Mouse (Mus musculus) lung, postnatal 4 days (tissue): Measurements from ENCODE around the gene Olfr412.

Experiments
- DNase-seq, 2 experiments: peaks; one replicate each; pipeline ENCODE4 v3.0.0; 2021

The Olfr412 gene

DNA sequence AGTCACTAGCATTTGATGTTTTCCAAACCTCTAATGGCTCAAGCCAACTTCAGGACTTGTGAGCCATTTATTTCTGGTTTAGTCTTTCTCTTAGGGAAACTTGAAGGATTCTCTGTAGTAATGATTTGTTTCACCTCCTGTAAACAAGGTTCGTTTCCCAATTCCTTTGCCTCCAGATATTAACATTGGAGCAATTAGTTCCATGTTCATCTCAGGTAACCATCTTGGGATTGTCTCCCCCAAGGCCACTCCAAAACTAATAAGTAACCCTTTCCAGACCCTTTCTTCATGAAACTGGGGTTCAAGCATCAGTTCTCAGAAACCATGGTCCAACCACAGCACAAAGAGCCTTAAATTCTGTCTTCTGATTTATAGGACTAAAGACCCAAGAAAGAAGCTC lies at the start of gene Olfr412:
Olfr412 (plus strand) TSS at position 301 of the 400 bp plus-strand sequence.
- DNase-seq: no peak

DNA sequence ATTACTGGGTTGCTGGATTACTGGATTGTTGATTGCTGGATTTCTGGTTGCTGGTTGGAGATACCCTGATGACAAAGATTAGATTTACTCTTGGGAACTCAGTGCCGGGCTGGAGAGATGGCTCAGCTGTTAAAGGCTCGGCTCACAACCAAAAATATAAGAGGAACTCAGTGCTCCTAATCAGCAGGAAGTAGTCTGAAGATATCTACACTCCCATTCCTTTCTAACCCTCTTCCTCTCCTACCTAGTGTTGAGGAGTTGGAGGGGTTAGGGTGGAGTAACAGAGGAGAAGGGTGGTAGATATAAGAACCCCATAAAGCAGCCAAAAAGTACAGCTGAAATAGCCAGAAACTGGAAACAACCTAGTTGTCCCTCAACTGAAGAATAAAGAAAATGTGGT lies 35.8 kb upstream of the Olfr412 start:
- DNase-seq: no peak

DNA sequence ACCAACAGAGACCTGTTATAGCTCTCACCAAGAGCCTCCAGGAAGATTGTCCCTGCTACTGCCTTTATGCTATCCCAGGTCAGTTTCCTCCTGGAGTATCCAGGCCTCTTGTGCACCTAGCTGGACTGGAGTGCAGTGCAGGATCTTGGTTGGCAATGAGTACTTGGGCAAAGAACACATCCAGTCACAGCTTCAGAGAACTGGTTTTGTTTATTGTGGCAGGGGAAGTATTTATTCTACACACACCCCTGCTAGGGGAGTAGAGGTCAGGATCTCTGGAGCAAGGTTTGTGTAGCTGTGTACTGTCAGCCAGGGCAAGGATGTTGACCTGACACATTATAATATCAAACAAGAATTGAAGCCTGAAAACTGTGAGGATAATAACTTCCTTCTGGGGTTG lies 33.1 kb upstream of the Olfr412 start:
- DNase-seq: no peak

DNA sequence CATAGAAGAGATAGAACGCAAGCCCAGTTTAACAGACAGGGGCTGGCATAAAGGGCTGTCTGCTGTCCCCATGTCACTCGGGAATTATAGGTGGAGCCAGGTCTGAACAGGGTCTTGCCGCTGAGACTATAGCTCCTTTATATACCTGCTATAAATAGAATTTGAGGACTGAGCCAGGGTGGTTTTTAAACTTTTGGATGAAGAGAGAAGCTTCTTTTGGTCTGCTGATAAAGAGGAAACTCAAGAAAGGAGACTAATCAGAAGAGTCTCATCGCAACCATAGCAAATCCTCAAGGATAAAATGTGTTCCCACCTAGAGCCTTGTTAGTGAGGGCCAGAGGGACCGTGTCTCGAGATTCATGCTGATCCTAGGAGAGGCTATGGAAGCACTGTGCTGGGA lies 23.9 kb upstream of the Olfr412 start, which contains the start of gene Olfr410:
Olfr410 (minus strand) TSS at position 101 of the 400 bp plus-strand sequence.
- DNase-seq: no peak

DNA sequence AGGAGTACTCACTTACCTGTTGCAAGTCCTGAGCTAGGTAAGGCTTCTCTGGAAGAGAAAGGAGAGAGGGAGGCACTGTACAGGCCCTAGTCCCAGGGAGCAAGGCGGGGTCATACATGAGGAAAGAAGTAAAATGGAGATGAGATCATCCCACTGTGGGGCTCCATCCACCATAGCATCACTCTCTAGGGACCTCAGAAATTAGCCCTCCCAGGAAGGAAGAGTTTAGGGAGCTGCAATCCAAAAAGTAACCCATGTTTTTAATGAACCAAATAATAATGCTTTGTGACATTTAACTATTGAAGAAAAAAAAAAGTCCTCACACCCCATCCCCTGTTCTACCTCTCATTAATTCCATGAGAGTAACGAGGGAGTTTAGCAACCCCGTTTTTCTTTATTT lies 9.3 kb upstream of the Olfr412 start, which contains the start of gene Olfr411:
Olfr411 (minus strand) TSS at position 101 of the 400 bp plus-strand sequence.
- DNase-seq: no peak

DNA sequence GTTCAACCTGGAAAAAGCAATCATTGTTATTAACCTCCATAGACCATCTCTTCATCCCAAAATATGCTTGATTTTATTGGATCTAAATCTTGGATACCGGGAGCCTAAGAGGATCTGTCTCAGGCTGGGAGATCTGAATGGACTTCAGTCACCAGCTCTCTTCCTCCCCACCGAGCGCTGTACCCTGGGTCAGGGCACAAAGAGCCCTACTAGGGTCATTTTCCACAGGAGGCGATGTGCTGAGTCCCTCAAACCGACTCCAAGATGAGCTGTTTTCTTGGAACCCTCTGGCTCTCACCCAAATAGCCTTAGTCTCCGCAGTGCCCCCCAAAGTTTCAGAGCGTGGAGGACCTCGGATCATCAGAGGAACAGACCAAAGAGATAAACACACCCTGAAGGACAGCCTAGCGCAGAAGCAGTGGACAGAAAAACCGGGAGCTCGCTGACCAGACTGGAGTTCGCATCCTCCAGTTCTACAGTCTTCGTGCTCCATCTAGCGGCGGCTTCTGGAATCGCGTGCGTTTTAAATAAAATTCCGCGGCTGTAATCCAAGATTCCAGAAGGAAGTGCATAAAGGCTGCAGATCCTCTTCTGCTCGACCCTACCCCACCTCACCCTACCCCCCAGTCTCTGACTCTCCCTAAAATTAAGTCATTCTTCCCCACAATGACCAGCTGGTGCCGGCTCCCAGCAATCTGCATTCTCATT lies 9.7 kb downstream of the Olfr412 start:
- peak; percentile 53 to 76 for DNase-seq

DNA sequence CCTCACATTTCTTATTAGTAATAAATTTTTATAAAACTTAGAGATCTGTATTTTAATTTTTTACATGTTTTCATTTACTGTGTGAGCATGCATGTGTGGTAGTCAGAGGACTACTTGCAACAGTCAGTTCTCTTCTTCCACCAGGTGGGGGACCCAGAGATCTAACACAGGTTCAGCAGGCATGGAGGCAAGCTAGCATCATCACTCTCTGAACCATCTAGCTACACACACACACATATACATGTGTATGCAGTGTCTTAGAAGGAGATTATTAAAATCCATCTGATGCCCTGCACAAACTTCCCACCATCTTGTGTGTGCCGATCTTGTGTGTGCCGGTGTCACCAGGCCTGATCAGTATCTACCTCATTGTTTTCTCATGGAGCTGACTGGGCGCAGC lies 15.0 kb downstream of the Olfr412 start:
- peak in 1 of 2 experiments; percentile 40 for DNase-seq

DNA sequence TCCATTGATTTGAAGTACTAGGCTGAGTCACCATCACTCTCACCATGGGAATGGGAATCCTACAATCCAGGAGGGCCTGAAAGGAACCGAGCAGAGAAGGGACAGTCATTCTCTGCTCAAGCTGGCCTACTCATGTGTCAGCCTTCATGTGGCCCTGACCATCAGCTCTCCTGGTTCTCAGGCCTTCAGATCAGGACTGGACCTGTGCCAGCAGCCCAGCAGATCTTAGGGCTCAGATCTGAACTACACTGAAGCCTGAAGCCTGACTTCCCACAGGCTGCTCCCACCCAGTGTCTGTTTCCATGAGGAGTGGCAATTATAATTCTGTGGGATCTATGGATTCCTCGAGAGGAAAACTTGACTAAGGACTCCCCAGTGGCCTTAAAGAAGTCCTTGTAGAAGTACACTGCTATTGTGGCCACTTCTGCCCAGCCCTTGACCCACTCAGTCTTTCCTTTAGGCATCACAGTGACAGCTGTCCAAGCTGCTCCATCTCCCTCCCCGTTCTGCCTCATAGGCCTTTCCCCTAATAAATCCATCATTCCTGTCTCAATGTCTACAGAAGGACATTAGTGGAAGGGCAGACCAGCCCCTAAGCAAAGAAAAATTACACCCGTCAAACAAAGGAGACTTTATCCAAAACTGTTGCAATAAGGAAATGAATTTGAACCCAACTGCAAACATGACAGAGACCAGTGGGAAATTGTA lies 17.5 kb downstream of the Olfr412 start:
- DNase-seq: no peak

DNA sequence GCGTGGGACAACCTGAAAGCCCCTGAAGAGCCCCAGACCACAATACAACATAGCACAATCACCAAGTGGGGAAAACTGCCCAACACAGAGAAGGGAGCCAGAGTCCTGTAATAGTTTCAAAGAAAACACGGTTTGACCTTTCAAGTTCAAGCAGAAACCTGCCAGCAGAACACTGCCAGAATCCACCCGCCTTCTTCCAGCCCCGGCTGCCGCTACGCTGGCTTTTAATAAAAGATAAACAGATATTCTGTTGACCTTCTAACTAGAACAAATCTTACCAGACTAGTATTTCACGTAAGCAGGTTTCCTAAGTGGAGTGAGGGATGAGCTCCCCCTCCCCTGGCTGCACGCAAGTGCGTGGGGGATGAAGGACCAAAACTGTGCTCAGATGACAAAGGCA lies 23.8 kb downstream of the Olfr412 start:
- DNase-seq: no peak

DNA sequence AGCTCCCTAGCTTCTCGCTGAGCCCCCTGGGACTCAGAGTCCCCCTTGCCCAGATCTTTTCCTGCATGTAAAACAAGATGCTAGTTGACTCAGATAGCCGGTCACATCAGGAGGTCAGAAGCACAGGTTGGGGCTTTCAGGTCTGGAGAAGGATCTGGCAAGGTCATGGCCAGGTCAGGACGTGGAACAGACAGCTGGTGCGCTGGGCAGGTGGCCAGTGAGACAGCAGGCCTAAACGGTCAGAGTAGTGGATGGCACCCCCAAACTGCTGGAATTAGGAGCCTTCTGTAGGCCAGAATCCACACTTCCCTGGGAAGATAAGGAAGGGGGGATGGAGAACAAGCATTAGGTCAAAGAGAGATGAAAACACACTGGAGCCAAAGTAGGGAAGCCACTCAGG lies 25.3 kb downstream of the Olfr412 start:
- no peak for DNase-seq

DNA sequence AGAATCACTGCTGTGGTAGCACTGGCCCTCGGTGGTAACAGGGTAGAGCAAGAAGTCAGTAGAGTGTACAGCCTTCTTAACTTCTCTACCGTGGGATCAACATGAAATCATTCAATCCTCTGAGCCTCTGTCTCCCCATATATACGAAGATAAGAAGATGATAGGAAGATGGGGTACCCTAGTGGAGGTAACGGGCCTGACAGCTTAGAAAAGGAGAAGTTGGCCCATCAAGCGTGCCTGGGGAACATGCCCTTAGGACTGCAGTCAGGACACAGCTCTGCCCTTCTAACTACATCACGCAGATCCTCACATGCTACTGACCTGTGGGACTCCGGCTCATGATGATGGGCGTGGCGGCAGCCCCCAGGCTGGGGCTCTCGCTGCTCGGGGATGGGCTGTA lies 30.0 kb downstream of the Olfr412 start:
- no peak for DNase-seq

DNA sequence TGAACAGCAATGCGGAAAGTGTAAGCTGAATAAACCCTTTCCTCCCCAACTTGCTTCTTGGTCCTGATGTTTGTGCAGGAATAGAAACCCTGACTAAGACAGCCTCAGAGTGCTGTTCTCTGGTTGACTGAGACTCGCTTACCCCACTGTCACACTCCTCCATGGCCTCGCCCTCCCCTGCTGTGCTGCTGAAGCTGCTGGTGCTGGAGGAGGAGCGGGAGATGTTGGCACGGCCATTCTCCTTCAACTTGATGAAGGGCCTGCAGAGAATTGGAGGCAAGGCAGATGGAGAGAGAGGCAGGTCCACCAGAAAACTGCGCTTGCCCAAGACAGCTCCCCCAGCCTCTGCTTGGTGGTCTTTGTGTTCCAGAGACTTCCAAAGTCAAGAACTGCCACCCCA lies 31.0 kb downstream of the Olfr412 start:
- DNase-seq: no peak

DNA sequence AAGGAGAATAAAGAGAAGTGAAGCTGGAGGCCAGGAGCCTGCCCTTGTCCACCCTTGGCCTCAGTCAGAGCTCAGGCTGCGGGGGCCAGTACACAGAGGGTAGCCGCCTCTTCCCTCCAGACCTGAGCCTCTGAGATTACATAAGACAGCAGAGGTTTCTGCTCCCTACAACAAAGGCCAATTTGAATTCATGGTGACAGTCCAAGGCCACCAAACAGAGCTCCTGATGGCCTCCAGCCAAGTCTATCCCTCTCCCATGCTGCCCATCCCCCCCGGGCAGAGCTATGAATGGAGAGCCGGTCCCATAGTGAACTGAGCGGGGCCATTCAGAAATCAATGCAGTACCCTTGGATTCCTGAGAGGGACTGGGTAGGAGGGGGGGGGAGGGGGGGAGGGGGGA lies 31.6 kb downstream of the Olfr412 start:
- DNase-seq: no peak

DNA sequence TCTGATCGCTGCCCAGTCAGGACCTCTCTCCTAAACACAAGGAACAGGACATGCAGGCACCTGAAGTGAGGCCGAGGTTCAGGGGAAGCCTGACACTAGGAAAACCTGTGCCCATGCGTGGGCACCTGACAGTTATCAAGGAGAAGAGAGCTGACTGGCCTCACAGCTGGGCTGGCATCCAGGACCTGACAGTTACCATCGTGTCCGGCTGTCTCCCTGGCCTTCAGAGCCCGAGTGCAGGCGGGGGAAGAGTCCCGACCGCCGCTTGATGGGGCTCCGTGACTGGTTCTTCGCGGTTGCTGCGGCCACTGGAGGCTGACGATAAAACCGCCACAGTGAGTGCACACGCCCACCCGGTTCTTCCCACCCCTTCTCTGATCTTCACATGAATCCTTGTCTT lies 33.7 kb downstream of the Olfr412 start:
- no peak for DNase-seq

DNA sequence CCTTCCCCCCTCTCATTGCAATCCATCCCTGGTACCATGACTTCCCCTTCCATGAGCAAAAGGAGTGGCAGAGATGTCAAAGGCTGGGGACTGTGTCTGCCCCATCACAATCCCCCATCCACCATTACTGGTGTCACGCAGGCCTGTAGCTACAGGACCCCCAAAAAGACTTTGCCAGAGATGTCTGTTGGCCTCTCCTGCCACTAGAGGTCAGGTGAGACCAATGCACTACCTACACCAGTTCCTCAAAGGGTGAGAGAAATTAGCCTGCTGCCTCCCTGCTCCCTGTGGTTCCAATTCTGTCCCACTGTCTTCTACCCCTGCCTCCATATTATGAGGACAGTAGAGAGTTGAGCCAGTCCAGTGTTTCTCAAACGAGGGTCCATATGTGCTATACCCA lies 40.3 kb downstream of the Olfr412 start:
- DNase-seq: peak in 1 of 2 experiments; percentile 12

DNA sequence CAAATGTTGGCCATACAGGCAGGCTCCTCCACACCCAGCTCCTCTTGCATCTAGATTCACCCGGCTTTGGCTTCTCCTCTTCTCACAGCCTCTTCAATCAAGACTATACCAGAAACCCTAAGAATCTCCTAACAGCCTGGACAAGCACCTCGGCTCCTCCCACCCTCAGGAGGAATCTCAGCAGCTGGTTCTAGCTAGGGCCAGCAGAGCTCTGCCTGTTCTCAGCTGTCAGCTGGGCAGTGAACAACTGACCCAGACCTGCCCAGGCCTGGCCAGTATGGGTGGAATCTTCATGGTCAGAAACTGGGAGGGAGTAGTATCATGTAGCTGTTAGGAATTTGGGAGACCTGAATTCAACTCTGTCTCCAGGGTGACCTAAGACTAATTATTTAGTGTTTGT lies 42.3 kb downstream of the Olfr412 start:
- DNase-seq: no peak

DNA sequence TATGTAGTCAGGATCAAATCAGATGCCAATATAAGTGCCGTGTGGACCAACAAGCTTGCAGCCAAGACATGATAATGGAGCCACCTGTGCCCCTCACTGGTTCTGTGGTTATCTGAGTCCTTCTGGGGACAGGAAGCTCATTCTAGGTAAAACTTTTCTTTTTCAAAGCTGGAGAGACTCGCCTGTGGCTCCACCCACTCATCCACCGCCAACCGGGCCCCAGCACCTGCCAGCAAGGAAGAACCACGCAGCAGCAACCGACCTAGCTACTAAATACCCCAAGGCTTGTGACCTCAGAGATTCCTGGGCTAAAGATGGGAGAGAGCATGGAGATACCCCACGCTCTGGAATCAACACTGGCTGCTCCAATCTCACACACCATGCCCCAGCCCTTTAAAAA lies 43.3 kb downstream of the Olfr412 start:
- DNase-seq: no peak

DNA sequence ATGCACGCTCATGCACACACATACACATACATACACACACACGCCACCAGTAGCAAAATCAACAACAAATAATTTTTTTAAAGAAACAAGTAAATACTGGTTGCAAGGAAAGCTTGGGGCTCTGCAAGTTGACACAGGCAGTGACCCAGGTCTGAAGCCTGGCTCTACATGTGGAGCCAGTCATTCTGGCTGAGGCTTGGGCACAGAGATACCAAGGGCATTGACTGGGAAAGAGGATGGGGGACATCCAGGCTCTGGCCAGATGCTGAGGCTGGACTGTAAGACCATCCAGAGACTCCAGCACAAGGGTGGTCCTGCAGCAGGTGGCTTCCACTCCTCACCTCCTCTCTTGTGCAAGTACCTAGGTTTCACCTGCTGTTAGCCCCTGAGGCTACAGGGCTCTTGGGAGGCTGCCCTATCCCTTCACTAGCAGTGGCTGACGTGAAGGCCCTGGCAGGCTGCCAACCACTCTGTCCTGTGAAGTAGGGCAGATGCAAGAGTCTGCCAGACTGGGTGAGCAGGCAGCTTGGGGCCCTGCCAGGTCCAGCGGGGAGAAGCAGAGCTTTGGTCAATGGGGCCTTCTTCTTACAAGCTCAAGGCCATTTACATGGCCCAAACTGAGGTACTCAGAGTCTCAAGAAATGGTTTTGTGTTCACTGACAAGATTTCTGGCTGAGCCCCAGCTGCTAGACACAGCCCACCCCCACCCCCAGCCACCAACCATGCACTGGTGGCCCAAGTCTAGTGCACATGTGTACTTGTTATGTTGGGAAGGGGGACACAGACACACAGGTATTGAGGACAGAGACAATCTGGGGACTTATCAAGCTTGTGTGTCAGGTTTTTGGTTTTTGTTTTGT lies 46.9 kb downstream of the Olfr412 start:
- peak; percentile 86 to 92 for DNase-seq

DNA sequence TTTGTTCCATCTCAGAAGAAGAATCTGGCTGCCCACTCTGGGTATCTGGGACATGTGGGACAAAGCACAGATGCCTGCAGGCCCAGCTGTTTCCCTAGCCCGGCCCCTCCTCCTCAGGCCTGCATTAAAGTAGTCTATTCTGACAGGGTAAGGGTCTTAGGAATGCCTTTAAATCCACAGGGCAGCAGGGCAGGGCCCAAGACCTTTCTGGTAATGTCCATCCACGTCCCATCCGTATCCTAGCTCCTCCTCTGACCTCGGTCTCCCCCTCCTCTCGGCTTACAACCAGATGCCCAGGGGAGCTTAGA lies 47.5 kb downstream of the Olfr412 start:
- DNase-seq: no peak

DNA sequence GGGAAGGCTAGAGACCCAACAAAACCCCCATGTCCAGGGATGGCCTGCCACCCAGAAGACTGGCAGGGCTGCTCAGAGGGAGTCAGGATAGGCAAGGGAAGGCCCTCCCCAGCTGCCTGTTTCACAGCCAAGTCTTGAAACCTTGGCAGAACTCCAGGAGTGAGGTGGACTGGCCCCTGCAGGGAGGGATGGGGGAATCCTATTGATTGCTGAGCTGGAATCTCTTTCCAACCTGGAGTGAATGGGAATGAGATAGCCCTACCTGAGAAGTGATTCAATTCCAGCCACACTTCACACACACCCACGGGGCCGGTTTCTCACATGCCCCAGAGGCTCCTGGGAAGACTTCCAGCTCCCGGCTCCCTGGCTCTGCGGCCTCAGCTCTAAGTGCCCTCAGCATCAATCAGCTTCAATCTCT lies 47.9 kb downstream of the Olfr412 start:
- DNase-seq: peak; percentile 36 to 52

DNA sequence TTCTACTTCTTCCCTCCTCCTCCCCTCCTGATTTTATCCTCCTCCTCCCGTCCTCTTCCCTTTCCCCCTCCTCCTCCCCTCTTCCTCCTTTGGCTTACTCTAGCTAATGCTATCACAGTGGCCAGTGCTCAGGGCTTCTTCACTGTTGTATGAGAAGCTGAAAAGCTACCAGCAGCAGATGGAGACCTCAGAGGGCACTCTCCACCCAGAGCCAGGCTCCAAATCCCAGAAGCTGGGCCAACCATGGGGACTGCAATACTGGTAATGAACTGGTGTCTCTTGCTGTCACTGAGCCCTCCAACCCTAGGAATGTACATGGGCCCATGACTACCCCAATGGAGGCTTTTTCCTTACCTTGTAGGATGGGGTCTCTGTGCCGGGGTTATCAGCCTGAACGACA lies 50.1 kb downstream of the Olfr412 start:
- DNase-seq: no peak

DNA sequence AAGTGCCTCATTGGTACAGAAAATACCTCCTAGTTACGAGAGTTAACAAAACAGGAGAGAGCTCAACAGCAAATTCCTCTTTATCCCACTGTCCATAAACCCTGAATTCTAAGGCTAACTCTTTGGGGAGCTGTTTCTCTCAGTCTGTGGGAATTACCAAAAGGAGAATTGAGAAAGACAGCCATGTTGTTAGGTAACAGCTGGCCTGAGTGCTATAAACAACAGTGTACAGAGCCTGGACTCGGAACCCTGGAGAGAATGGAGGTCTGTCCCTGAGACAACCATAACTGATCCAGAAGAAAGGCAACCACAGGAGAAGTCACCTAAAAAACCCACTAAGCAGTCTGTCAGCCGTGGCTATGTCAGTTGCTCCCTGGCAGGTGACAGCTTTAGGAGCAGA lies 50.6 kb downstream of the Olfr412 start:
- no peak for DNase-seq

DNA sequence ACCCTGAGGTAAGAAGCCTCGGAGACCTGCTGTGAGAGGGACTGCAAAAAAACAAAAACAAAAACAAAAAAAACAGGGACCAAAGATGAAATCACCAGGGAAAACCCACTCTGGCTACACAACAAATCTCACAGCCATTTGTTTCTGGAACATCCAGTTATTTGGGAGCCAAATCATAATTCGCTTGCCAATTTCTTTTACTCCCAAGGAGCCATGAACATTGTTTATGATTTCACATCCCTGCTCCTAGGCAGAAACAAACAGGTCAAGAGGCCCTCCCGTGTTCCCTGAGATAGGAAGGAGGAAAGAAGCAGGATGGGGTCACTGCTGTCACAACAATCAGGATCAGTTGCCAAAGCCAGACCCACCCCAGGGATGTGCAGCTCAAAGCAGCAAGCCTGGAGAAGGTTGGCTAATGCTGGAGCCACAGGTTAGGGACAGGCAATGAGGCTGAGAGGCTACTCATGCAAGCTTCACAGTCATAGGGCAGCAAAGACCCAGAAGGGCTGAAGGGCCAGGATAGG lies 51.6 kb downstream of the Olfr412 start:
- no peak for DNase-seq
